Comparison of ENCODE assay signal across 28 mouse cellular contexts in the genomic region with DNA sequence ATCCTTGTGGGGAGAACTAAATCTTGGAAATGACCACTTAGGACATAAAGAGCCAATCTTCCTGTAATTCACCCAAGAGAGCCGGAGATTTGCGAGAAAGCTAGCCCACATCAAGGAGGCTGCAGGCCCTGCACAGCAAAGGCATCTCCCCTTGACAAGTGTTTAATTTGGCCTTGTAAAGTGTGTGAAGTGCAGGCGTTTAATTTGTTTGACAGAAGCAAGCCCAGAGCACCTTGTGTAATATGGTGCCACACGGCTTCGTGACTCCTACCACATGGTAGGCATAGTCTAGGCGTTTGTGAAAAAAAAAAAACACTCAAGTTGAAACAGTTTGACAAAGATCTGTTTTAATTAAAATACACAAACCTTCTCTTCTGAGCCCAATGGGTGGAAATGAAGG. TPM values are rescaled to one million over a fixed set of nuclear protein-coding genes. Genes with fewer than 3 reads are reported as not detected.
"Had no signal": no experiment of that assay in that cellular context is flagged by ENCODE, and none has a peak within 500 bp of the region (broad histone marks: within the 10 kb centered on the region; RNA-seq: fewer than 3 reads in every experiment).

No protein-coding gene starts in this region.

- ATAC-seq: hindbrain, postnatal 0 days; intestine, embryonic 16.5 days had no signal

- H3K27me3 ChIP-seq: heart, embryonic 13.5 days; heart, embryonic 15.5 days; hindbrain, embryonic 13.5 days; hindbrain, embryonic 15.5 days; kidney, embryonic 15.5 days; limb, embryonic 13.5 days; limb, embryonic 15.5 days had no signal

- H3K4me1 ChIP-seq: heart, embryonic 13.5 days; heart, embryonic 15.5 days; hindbrain, embryonic 13.5 days; hindbrain, embryonic 15.5 days; kidney, embryonic 15.5 days; limb, embryonic 15.5 days had no signal

- H3K4me2 ChIP-seq: heart, embryonic 13.5 days; heart, embryonic 15.5 days; hindbrain, embryonic 13.5 days; hindbrain, embryonic 15.5 days; kidney, embryonic 15.5 days; limb, embryonic 13.5 days; limb, embryonic 15.5 days had no signal

- H3K27ac ChIP-seq: gastrocnemius, adult 2 months; heart, adult 2 months; heart, embryonic 13.5 days; heart, embryonic 15.5 days; hindbrain, embryonic 13.5 days; hindbrain, embryonic 15.5 days; hindbrain, postnatal 0 days; kidney, embryonic 15.5 days; kidney, postnatal 0 days; limb, embryonic 13.5 days; limb, embryonic 15.5 days had no signal

- H3K9me3 ChIP-seq: heart, embryonic 13.5 days; heart, embryonic 15.5 days; hindbrain, embryonic 13.5 days; hindbrain, embryonic 15.5 days; kidney, embryonic 15.5 days; limb, embryonic 13.5 days; limb, embryonic 15.5 days had no signal

- H3K4me3 ChIP-seq: gastrocnemius, adult 2 months; heart, adult 2 months; heart, embryonic 13.5 days; heart, embryonic 15.5 days; hindbrain, embryonic 13.5 days; hindbrain, embryonic 15.5 days; kidney, embryonic 15.5 days; limb, embryonic 13.5 days; limb, embryonic 15.5 days had no signal

- DNase-seq: gastrocnemius, adult 2 months; gastrocnemius, postnatal 10 days; gastrocnemius, postnatal 25 days; heart, adult 11 months; heart, adult 2 months; heart, postnatal 14 days; heart, postnatal 36 days; kidney, adult 11 months; kidney, adult 2 months; kidney, adult 9 months; kidney, postnatal 14 days; kidney, postnatal 36 days; layer of hippocampus, adult 9-11 months; layer of hippocampus, postnatal 36 days; left cerebral cortex, postnatal 4 days had no signal

- H3K36me3 ChIP-seq: heart, embryonic 13.5 days; heart, embryonic 15.5 days; hindbrain, embryonic 13.5 days; hindbrain, embryonic 15.5 days; kidney, embryonic 15.5 days; limb, embryonic 13.5 days; limb, embryonic 15.5 days had no signal

- H3K9ac ChIP-seq: heart, embryonic 13.5 days; heart, embryonic 15.5 days; hindbrain, embryonic 13.5 days; hindbrain, embryonic 15.5 days; kidney, embryonic 15.5 days; limb, embryonic 13.5 days; limb, embryonic 15.5 days had no signal

RNA-seq across cellular contexts. Expression of gene E130114P18Rik, which starts 47.9 kb away (rescaled TPM):
- total RNA-seq: gastrocnemius, adult 2 months; heart, adult 2 months; heart, postnatal 14 days; hematopoietic stem cell, adult 5-6 weeks; liver, adult 2 months had no signal
- polyA plus RNA-seq: heart, adult 2 months; large intestine, adult 2 months; liver, adult 2 months had no signal
